Comparison of ENCODE assay signal across 8 mouse cellular contexts in the genomic region with DNA sequence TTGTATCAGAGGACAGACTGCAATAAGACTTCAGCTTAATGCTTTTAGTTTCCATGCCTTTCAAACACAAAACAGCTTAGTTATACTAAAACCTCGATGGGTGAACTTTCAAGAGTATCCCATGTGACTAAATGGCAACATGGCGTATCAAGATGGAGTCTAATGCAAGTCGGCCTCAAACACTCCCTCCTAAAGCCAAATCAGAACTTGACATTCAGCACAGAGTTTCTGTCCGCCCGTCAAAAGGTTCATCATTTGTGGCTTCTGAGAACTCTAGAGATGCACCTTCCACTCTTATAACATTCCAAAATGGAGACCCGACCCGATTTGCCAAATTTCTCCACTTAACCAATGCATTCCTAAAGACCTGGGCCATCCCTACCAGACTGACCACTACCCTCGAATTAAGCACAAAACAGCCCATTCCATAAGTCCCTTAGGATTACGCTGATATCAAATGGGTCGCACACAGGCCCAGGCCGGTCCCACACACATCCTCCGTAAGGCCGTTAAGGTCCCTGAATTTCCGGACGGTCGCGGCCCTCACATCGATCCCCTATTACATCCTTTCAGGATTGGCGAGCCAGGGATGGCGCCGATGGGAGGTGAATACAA. TPM values are rescaled to one million over a fixed set of nuclear protein-coding genes. Genes with fewer than 3 reads are reported as not detected.
A peak's percentile ranks its signal among the peaks of the same experiment; 100 is the strongest.
DNase-seq lines count a peak whose midpoint lies in the region; ATAC-seq and TF ChIP-seq lines count a peak whose summit lies in the region.

No protein-coding gene starts in this region.

- H3K27me3 ChIP-seq in kidney, embryonic 15.5 days = no peaks in the 10 kb centered on the region
- no peaks in the 10 kb centered on the region for H3K27me3 ChIP-seq in forebrain, postnatal 0 days (ENCODE audit: insufficient read depth, low read length)
- no peaks in the 10 kb centered on the region for H3K27me3 ChIP-seq in midbrain, embryonic 11.5 days (ENCODE audit: control insufficient read depth, insufficient read depth, low read length)

- H3K4me1 ChIP-seq in kidney, embryonic 15.5 days = peaks cover 34% of the 10 kb centered on the region
- peaks cover 16% of the 10 kb centered on the region for H3K4me1 ChIP-seq in forebrain, postnatal 0 days (ENCODE audit: insufficient read depth)
- H3K4me1 ChIP-seq in midbrain, embryonic 11.5 days (ENCODE audit: control insufficient read depth, insufficient read depth, low read length) = peaks cover 22% of the 10 kb centered on the region

- H3K36me3 ChIP-seq in kidney, embryonic 15.5 days = peaks cover 45% of the 10 kb centered on the region
- peaks cover 42% of the 10 kb centered on the region for H3K36me3 ChIP-seq in forebrain, postnatal 0 days (ENCODE audit: insufficient read depth)
- peaks cover 32% of the 10 kb centered on the region for H3K36me3 ChIP-seq in midbrain, embryonic 11.5 days (ENCODE audit: control insufficient read depth, insufficient read depth, low read length)

- TF ChIP-seq CTCF in forebrain, postnatal 0 days (IDR thresholded peaks at IDR 0.05; ENCODE audit: low read depth) = no peak

- H3K9me3 ChIP-seq in kidney, embryonic 15.5 days (replicated peaks) = no peaks in the 10 kb centered on the region
- H3K9me3 ChIP-seq in forebrain, postnatal 0 days (ENCODE audit: low read length) = no peaks in the 10 kb centered on the region
- H3K9me3 ChIP-seq in midbrain, embryonic 11.5 days (ENCODE audit: control insufficient read depth, low read length) = no peaks in the 10 kb centered on the region

- H3K9ac ChIP-seq in kidney, embryonic 15.5 days = peak overlapping the region; percentile 79
- H3K9ac ChIP-seq in forebrain, postnatal 0 days = peak overlapping the region; percentile 88
- peak overlapping the region; percentile 97 for H3K9ac ChIP-seq in midbrain, embryonic 11.5 days (ENCODE audit: low read length)

- DNase-seq in kidney, adult 18-20 months = no peak
- peak; percentile 68 for DNase-seq in R1 (ENCODE audit: low read depth, low spot score)
- DNase-seq in forebrain, postnatal 0 days = peak; percentile 60
- DNase-seq in midbrain, embryonic 11.5 days (ENCODE audit: low spot score, missing footprints) = peak; percentile 91
- no peak for DNase-seq in retina, postnatal 1 day
- DNase-seq in adrenal gland, adult (ENCODE audit: inconsistent age in 2 of 2, low spot score in 1 of 2) = no peak
- no peak for DNase-seq in cerebellum, adult 11 months

- 0 out of 2 replicates have a peak, but pooled peaks have one; percentile 0 for ATAC-seq in kidney, embryonic 15.5 days (replicated peaks; ENCODE audit: low FRiP score)
- no peak; the same call in 1 of the 2 replicates for ATAC-seq in forebrain, postnatal 0 days
- 0 out of 2 replicates have a peak, but pooled peaks have one; percentile 7 for ATAC-seq in midbrain, embryonic 11.5 days (ENCODE audit: low FRiP score)

- WGBS in kidney, embryonic 15.5 days = under 1% methylated on average over 21 of the region's 21 CpGs
- 2% methylated on average over 21 of the region's 21 CpGs for WGBS in forebrain, postnatal 0 days
- WGBS in midbrain, embryonic 11.5 days = under 1% methylated on average over 21 of the region's 21 CpGs

- H3K4me3 ChIP-seq in kidney, embryonic 15.5 days (replicated peaks) = peak overlapping the region; percentile 68
- peak overlapping the region; percentile 79 for H3K4me3 ChIP-seq in forebrain, postnatal 0 days (ENCODE audit: low read depth, low read length)
- H3K4me3 ChIP-seq in midbrain, embryonic 11.5 days (ENCODE audit: low read depth, low read length) = peak overlapping the region; percentile 78

- H3K27ac ChIP-seq in kidney, embryonic 15.5 days = peak overlapping the region; percentile 91
- peak overlapping the region; percentile 87 for H3K27ac ChIP-seq in forebrain, postnatal 0 days (ENCODE audit: low read depth, low read length)
- peak overlapping the region; percentile 81 for H3K27ac ChIP-seq in midbrain, embryonic 11.5 days (ENCODE audit: low read depth, low read length)

- H3K4me2 ChIP-seq in kidney, embryonic 15.5 days = peak overlapping the region; percentile 81
- H3K4me2 ChIP-seq in forebrain, postnatal 0 days (ENCODE audit: low read depth) = peak overlapping the region; percentile 59
- H3K4me2 ChIP-seq in midbrain, embryonic 11.5 days = peak overlapping the region; percentile 55

RNA-seq across cellular contexts. Expression of a gene that starts 8.4 kb away (rescaled TPM):
- 10.9 and 11.2 TPM in 2 replicates for polyA plus RNA-seq in kidney, embryonic 15.5 days (2015; fragmentation: Nextera tagmentation; extraction: Ambion mirVana)
- 113 and 127 TPM in 2 replicates for total RNA-seq in forebrain, postnatal 0 days (2014; rRNA removed)
- polyA plus RNA-seq in forebrain, postnatal 0 days (2015; fragmentation: Nextera tagmentation; extraction: Ambion mirVana) = 58.6 and 69.0 TPM in 2 replicates
- 6.2 and 7.4 TPM in 2 replicates for polyA plus RNA-seq in midbrain, embryonic 11.5 days (2014; fragmentation: Nextera tagmentation; extraction: Ambion mirVana)

RNA-seq across cellular contexts. Expression of a gene that starts 8.9 kb away (rescaled TPM):
- polyA plus RNA-seq in kidney, embryonic 15.5 days (2015; fragmentation: Nextera tagmentation; extraction: Ambion mirVana) = 1,112 and 1,115 TPM in 2 replicates
- 804 and 1,069 TPM in 2 replicates for total RNA-seq in forebrain, postnatal 0 days (2014; rRNA removed)
- polyA plus RNA-seq in forebrain, postnatal 0 days (2015; fragmentation: Nextera tagmentation; extraction: Ambion mirVana) = 578 and 651 TPM in 2 replicates
- 1,032 and 1,053 TPM in 2 replicates for polyA plus RNA-seq in midbrain, embryonic 11.5 days (2014; fragmentation: Nextera tagmentation; extraction: Ambion mirVana)

RNA-seq across cellular contexts. Expression of a gene that starts 50.2 kb away (rescaled TPM):
- polyA plus RNA-seq in kidney, embryonic 15.5 days (2015; fragmentation: Nextera tagmentation; extraction: Ambion mirVana) = 34.6 and 39.1 TPM in 2 replicates
- 48.8 and 52.1 TPM in 2 replicates for total RNA-seq in forebrain, postnatal 0 days (2014; rRNA removed)
- 21.6 and 25.7 TPM in 2 replicates for polyA plus RNA-seq in forebrain, postnatal 0 days (2015; fragmentation: Nextera tagmentation; extraction: Ambion mirVana)
- polyA plus RNA-seq in midbrain, embryonic 11.5 days (2014; fragmentation: Nextera tagmentation; extraction: Ambion mirVana) = 24.9 and 29.4 TPM in 2 replicates

Comparison
In these comparisons a context has a peak if more than half of its experiments do, and no peak if none do; other contexts are left out.
1. DNase-seq: peak in R1 (single experiment), forebrain, postnatal 0 days (single experiment) and midbrain, embryonic 11.5 days (single experiment); none in kidney, adult 18-20 months (single experiment), retina, postnatal 1 day (single experiment), adrenal gland, adult (0 of 2) and cerebellum, adult 11 months (single experiment).
2. Peak in every context shown above with its lines, with median percentiles within 50 percentile points of each other: H3K27ac ChIP-seq, H3K4me2 ChIP-seq, H3K4me3 ChIP-seq and H3K9ac ChIP-seq.